Mouse (Mus musculus) gastrocnemius, postnatal 10 days (tissue): Measurements from ENCODE around the gene Adam12. TPM values are rescaled to one million over a fixed set of nuclear protein-coding genes. Genes with fewer than 3 reads are reported as not detected.

Source experiments
- DNase-seq: peaks from one replicate; pipeline ENCODE4 v3.0.0; 2021; ENCODE audit warnings: mixed read lengths
- long read RNA-seq, 2 experiments: library from polyadenylated mRNA; stranded (forward); transcript quantifications; one replicate each; pipeline ENCODE4 v2.0.0; 2021
- total RNA-seq, 2 experiments: library from RNA; stranded (reverse); gene quantifications; 2 replicates each; pipeline ENCODE4 v1.2.3; 2021

The Adam12 gene
- total RNA-seq, result 10 to 100 TPM; 12.7 to 22.1 TPM
- long read RNA-seq, experiment 1, full-length matches to known transcripts, result 5 of 9 reads
- long read RNA-seq, experiment 1, partial matches to known transcripts, result 3 of 9 reads
- long read RNA-seq, experiment 1, other reads (novel, unspliced or antisense), result 1 of 9 reads
- long read RNA-seq, experiment 2, full-length matches to known transcripts, result 1 of 6 reads
- long read RNA-seq, experiment 2, partial matches to known transcripts, result 2 of 6 reads
- long read RNA-seq, experiment 2, other reads (novel, unspliced or antisense), result 3 of 6 reads

DNA sequence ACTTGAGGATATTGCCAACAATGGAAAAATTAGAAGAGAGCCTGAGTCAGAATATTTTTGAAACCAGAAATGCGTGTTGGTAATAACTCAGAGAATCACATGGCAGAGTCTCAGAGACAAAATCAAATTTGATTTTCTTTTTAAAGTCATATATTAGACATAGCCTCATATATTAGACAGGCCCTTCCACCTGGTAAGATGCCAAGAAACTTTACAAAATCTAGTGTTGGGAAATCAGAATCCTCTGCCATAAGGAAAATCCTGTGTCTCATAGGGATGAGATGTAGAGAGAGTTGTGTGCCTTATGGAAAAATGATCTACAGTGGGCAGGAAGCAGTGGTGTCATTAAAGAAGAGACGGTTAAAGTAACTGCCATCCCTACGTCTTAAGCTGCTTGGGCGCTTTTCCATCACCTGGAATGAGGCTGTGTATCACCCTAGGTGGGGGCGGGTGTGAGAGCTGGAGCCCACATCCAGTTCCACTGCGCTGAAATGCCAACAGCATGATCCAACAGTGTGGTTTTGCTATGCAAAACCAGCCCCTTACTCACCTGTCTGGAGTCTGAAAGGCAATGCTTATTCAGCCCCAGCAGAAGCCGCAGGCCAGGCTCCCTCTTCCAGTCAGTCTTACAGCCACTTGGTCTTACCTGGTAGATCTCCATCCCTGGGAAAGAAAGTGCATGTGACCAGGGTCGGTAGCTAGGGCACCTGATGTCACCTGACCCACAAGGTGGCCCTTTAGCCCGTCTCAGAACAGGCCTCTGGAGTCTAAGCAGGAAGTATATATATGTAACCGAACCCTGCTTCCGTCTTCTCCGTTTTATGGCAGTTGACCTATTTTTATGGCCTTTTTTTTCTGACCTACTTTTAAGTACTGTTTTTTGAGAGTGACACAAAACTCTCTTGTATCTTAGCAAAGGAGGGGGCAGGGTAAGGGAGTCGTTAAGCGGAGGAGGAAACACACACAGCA, at the start of gene Adam12:
Gene Adam12 (minus strand): TSS at position 769 of the 969 bp plus-strand sequence.
- no peak for DNase-seq

- DNase-seq, result no peak
These were observed 41.0 kb upstream of the Adam12 start for GRCm38 (mm10) chr7:134272956-134273355.

- no peak for DNase-seq
These were observed 40.5 kb upstream of the Adam12 start for GRCm38 (mm10) chr7:134272421-134272820.

- no peak for DNase-seq
These were observed 33.8 kb upstream of the Adam12 start for GRCm38 (mm10) chr7:134265783-134266182.

DNA sequence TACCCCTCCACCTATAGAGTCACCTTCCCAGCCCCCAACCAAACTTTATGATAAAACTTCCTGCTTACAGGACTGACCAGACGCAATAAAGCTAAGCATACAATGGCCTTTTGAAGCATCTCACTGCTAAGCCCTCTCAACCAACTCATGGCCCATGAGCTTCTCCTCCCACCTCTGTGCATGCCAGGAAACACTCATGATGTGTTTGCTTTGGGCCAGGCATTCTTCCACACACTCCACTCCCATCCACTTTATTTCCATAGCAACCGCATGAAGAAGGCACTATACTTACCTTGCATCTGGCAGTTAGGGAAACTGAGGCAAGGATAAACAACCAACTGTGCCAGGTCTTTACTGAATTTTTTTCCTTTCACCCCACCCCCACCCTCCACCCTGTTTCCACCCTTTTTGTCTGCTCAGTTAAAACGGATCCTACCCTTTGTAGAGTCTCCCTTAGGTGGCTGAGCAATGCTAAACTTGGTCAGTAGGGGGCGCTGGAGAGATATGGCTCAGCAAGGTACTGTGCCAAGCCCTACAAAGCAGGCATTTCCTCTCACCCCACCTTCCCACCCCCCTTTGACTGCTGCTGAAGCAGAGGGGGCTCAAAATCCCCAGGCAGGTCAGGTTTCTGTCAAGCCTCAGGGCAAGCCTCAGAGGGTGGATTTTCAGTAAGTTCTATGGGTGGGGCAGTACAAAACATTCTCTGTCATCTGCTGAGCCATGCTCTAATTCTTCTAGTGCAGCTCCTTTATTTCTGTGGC, 31.4 kb upstream of the Adam12 start:
- peak; percentile 71 for DNase-seq

DNA sequence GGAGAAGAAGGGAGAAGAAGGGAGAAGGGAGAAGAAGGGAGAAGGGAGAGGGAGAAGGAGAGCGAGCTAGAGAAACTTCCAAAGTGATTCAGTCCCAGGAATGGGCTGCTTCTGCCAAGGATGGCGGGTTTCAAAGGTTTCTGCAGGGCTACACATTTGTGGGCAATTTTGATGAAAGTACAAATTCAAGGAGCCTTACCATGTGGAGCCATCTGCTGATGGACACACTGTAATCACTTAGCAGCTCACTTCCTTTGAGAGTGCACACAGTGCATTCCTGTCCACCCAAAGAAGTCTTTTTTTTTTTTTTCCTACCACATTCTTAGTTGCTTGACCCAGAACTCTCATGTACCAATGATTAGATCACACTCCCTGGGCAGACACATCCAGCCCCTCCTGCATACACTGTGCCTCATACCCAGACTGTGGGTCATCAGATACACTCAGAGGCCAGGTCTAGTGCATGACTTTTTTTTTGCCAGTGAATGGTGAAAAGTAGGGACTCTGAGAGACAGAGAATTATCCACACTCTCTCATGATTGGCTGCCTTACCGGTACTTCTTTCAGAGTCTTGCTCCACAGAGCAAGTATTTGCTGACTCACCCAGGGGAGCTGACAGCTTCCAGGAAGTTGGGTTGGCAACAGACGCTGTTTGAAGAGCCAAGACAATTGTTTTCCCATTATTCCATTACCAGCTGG, 29.2 kb upstream of the Adam12 start:
- peak; percentile 20 for DNase-seq

GRCm38 (mm10) chr7:134250273-134250870, 18.4 kb upstream of the Adam12 start:
- DNase-seq, result no peak

- DNase-seq, result no peak
These were observed 16.1 kb upstream of the Adam12 start for GRCm38 (mm10) chr7:134248041-134248440.

DNA sequence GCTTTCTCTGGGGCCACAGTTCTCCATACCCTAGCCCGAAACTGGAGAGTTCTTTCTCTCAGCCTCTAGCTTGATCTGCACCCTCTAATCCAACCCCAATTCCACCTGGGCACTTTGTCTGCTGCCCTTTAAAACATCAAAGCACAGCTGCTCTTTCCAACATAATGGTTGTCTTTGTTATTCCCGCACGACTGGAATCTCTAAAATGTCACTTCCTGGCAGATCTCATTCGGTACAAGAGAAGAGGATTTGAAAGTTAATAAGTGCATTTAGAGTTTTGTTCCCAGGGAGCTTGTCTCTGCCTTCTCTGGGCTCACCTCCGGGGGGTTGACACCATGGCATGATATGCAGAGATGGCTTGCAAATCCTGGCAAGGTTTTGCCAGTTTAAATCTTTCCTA, 14.7 kb upstream of the Adam12 start:
- DNase-seq, result no peak

- no peak for DNase-seq
These were observed 10.8 kb upstream of the Adam12 start for GRCm38 (mm10) chr7:134242773-134243172.

GRCm38 (mm10) chr7:134241212-134241611, 9.3 kb upstream of the Adam12 start:
- DNase-seq, result no peak

DNA sequence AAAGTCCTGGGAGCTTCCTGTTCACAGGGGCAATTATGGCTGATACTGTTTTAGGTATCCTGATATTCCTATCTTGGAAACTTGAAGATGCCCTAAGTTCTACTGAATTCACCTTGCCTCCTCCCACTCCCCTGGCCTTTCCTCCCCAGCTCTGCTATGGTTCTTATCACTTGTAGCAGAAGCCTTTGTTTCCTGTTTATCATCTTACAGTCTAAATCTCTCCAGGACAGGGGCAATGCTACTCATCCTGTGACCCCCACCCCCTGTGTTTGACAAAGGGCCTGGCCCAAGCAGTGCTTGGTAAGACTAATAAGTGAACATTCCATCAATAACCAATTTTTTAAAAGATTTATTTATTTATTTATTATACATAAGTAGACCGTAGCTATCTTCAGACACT, 8.6 kb upstream of the Adam12 start:
- no peak for DNase-seq

- no peak for DNase-seq
These were observed 6.9 kb upstream of the Adam12 start for GRCm38 (mm10) chr7:134238863-134239262.

- no peak for DNase-seq
These were observed 5.4 kb upstream of the Adam12 start for GRCm38 (mm10) chr7:134237356-134237755.

DNA sequence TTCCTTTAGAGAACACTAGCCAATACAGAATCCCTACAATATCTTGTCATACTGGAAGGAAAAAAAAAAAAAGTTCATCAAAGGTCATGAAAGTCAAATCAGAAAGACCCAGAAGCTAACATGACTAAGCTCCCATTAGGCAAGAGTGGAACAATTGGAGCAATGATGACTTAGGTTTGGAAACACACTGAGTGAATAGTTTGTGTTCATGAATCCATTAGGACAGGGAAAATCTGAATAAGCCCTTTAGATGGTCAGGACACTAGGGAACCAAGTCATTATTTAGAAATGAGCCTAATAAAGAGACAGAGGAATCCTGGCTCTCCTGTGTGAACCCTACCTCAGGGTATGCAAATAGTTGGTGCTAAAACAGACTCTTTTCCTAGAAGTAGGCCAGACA, 4.8 kb upstream of the Adam12 start:
- no peak for DNase-seq

DNA sequence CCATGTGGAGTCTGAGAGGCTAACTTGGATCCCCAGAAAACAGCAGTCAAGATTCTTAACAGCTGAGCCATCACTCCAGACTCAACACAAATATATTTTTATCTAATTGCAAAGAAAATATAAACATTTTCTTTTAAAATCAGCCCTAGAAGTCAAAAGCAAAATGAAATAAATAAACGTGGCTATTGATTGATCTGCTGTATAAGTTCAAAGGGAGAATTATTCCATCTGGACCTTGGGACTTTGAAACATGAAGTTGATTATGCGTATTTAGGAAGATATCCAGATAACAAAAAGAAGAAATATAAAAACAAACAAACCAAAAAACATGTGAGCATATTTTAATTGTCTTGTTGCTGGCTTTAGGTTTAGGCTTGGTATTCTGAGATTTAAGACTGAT, 3.6 kb upstream of the Adam12 start:
- DNase-seq, result no peak

DNA sequence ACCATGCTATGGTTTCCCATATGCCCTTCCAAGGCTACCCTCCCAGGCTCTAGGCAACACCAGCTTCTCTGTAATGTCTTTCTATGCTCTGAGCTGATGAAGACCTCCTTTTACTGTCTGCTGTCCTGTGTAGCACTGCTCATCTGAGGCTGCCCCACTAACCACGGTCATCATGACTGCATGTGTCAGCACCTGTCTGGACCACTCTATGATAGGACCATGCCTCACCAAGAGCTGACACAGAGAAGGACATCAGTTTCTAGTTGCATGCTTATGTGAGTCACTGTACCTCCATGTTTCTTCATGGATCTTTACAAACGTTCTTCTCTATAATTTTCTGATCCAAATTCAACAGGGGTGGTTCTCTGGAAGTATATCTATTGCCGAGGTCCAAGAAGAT, 1.2 kb downstream of the Adam12 start:
- DNase-seq, result no peak

GRCm38 (mm10) chr7:134229899-134230298, 2.0 kb downstream of the Adam12 start:
- DNase-seq, result no peak

GRCm38 (mm10) chr7:134227773-134228455, 4.0 kb downstream of the Adam12 start:
- no peak for DNase-seq

DNA sequence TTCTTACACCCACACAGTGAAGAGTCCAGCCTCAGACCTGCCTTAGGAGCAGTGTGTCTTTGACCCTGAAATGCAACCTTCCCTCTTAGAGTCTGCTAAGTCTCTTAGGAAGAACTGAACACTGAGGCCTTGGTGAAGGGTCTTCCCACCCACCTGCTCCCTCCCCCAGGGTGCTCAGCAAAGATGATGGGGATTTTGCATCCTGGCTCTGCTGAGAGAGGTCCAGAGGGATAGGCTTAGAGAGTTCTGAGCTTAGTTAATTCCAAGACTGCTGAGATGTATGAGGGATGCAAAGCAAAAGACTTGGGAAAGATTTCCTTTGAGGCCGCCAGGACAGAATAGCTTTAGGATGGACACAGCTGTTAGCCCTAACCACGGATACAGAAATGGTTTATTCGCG, 4.8 kb downstream of the Adam12 start:
- no peak for DNase-seq

GRCm38 (mm10) chr7:134226231-134226630, 5.7 kb downstream of the Adam12 start:
- DNase-seq, result no peak
